Mouse (Mus musculus) R1 (cell line): ENCODE measurements at regions not wholly inside any gene's neighbourhood (a gene's known extent, or its start where the extent isn't known, plus 50 kb on each side); places are given as distances from the start of the nearest gene placed in this dataset.

Experiments used
- DNase-seq: peaks from one replicate; pipeline ENCODE4 v3.0.0-alpha.2; 2018; ENCODE audit warnings: low read depth, low spot score

- no peak for DNase-seq
Measured at GRCm38 (mm10) chr17:64382894-64383293, 51.2 kb upstream of the Pja2 start.

DNA sequence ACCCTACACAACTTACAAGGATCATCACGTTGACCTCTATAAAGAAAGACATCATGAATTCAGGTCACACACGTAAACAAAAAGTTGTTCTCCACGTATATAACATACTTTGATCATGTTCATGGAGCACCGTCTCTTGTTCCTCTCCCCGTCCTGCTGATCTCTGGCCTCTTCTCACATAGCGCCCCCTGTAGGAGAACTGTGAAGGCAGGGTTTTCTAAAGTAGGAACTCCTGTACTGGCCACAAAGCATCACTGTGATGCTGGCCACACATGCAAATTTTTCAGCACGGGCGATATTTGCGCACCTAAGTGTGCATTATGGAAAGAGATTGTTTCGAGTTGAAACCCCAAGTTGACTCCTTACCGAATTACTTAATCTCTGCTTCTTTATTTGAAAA is 51.9 kb upstream of the Pja2 start:
- peak; percentile 42 for DNase-seq

DNA sequence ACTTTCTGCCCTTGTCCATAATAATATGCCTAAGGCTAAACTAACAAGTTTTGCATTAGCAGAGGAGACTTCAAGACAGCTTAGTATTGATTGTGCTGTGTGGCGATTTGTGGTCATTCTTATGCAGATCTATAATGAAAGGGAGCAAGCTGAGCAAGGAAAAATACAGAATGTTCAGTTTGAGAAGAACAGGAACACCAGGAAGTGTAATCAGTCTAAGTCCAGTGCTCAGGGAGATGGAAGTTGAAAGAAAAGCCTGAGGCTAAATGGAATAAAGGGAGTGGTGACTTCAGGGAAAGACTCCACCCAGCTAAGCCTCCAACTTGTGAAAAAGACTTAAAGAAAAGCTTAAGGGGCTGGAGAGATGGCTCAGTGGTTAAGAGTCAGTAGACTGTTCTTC is 58.6 kb upstream of the Pja2 start:
- DNase-seq: peak; percentile 89

DNA sequence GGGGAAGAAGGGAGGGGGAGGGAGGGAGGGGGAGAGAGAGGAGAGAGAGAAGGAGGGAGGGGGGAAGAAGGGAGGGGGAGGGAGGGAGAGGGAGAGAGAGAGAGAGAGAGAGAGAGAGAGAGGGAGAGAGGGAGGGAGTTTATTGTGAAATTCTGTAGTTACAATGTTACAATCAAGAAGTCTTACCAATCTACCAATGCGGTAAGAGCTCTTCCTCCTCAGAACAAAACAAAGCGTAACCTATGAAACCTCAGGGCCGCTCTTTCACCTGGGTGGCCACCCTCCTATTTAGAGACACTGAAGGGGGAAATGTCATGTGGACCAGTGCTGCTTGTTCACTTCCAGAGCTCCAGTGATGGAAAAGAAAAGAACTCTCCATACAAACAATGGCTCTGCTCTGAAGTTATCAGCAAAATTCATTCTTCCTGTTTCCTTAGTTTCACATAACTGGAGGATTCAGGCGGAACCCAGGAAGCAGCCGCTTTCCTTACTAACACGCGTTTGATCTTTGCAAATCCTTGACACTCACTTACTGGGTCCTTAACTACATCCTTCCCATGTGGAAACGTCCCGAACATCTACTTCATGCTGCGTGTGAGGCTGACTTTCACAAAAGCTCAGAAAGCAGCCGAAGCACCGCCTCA is 65.7 kb upstream of the Pja2 start:
- no peak for DNase-seq

GRCm38 (mm10) chr17:64398114-64398692 is 66.5 kb upstream of the Pja2 start:
- no peak for DNase-seq

DNA sequence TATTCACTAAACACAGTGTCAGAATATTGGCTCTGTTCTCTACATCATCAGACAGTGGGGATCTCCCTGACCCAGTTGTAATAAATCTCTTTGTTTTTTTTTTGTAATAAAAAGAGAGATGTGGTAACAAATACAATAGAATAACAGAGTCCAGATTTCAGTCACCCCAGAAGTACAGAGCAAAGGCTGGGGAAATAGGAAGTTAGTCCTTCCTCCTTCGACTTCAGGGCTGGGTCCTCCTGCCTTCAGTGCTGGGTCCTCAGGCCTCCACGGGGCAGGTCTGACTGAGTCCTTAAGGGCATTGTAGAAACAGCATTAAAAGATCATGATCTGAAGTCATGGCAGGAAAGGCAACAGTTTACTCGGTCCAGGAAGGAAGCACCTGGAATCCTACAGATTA is 67.0 kb upstream of the Pja2 start:
- no peak for DNase-seq

- DNase-seq: no peak
Measured at GRCm38 (mm10) chr17:64406742-64407254, 75.1 kb upstream of the Pja2 start.

DNA sequence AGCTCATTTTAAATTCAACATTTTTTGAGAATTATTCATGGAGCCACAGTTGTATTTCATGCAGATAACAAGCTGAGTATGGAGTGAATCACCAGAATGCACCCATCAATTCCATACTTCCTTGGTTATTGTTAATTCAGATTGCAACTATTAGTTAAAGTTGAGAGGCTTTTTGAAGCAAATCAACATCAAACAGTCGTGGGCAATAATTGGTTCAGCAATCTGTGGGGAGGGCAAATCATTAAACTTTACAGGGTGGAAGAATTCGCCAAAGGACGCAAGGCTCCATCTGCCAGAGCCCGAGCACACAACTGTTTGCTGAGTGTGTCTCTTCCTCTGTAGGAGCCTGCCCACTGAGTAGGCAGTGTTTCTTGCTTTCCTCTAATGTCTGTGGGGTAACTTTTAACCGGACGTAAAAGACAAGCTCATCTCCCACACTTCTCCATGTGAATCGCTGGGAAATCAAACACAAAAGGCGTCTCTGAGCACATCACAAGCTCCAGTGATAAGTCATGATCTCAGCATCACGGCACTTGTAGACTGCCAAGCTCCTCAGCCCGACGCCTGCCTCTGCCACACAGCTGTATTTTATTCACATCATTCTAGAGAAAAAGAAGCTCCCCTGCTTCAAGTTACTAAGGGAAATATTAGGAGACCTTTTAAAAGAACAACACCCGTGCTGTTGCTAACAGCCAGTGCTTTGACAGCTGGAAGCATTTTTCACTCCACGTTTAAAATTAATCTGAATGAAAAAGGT is 75.7 kb upstream of the Pja2 start:
- DNase-seq: no peak

GRCm38 (mm10) chr17:64425811-64426210 is 94.1 kb upstream of the Pja2 start:
- DNase-seq: no peak

DNA sequence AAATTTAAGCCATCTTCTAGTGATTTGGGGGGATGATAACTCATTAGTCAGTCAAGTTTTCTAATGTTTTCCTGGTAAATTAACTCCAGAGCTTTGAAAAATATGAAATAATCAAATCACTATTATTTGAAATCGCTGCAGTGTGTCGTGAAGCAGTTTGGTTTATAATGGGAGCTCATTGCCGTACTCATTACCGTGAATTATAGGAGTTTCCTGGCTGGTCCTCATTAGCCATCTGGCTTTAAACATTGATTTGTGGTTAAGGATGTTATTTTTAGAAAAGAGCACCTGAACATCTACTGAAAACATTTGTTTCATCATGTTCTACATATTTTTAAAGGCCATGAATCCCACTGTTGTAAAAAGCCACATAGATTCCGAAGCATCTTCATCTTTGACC is 94.8 kb upstream of the Pja2 start:
- no peak for DNase-seq

DNA sequence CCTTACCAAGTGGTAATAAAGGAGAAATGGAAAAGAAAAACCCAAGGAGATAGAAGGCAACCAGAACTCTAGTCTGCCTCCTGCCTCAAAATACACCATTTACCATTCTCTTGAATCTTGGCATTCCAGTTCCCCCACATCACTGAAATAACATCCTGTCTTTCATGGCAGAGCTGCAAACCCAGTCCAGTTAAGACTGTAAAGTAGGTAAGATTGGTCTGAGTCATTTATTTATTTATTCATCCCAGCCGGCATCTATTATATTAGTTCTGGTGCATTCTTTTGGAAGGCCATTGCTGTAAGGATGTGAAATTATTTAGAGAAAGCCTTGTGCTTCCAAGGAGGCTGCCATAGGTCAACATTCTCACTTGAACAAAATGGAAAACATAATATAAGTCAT is 107.9 kb upstream of the Pja2 start:
- no peak for DNase-seq

DNA sequence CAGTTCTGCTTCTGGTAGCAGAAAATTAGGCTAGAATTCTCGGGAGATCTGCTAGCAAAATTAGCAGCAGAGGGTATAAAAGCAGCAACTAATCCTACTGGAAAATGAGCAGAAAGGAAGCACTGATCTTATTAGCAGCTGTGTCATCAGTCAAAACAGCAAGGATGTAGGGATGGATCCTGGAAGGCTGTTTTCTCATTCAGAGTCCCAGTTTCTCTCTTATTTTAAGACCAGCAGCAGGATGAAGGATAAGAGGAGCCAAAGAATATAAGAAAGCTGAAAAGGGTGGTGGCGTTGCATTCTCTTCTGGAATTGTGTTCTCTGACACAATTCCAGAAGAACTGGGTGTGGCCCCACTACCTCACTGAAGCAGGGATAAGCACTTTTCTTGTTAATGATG is 123.0 kb upstream of the Pja2 start:
- no peak for DNase-seq

- no peak for DNase-seq
Measured at GRCm38 (mm10) chr17:64466273-64466672, 134.3 kb upstream of the Man2a1 start.

- peak; percentile 46 for DNase-seq
Measured at GRCm38 (mm10) chr17:64466746-64467145, 133.8 kb upstream of the Man2a1 start.

GRCm38 (mm10) chr17:64467297-64467696 is 133.2 kb upstream of the Man2a1 start:
- no peak for DNase-seq

- DNase-seq: no peak
Measured at GRCm38 (mm10) chr17:64469754-64470400, 130.7 kb upstream of the Man2a1 start.

- no peak for DNase-seq
Measured at GRCm38 (mm10) chr17:64480607-64481038, 119.9 kb upstream of the Man2a1 start.

- no peak for DNase-seq
Measured at GRCm38 (mm10) chr17:64484835-64485234, 115.7 kb upstream of the Man2a1 start.

- no peak for DNase-seq
Measured at GRCm38 (mm10) chr17:64489769-64490335, 110.7 kb upstream of the Man2a1 start.

DNA sequence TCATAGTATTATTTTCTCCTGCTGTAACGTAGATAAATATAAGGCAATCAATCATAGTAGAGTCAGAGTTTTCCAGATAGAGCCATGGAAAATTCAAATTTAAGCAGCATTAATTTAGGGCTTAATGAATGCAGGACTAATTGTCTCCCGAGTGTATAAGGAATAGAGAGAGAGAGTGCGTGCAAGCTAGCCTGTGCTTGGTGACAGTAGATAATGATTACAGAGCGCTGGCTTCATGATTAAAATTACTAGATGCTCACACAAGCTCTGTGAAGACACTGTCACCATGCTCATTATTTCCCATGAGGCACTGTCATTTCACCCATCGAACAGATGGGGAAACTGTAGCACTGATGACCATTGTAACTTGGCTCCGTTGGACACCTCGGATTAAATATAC is 109.9 kb upstream of the Man2a1 start:
- DNase-seq: no peak

GRCm38 (mm10) chr17:64491922-64492353 is 108.6 kb upstream of the Man2a1 start:
- DNase-seq: peak; percentile 22
